Mouse (Mus musculus) megakaryocyte, embryonic 14.5 days (primary cell): ENCODE results near the gene Ahnak.

Experiments used
- FLI1 ChIP-seq: IDR thresholded peaks from 2 replicates; pipeline ENCODE4 v1.6.1; 2012; ENCODE audit warnings: low read length, inconsistent platforms, mixed read lengths
- GATA1 ChIP-seq: IDR thresholded peaks from 3 replicates; pipeline ENCODE4 v1.6.1; 2012; ENCODE audit warnings: mixed read lengths, low read length, inconsistent platforms, borderline replicate concordance

DNA sequence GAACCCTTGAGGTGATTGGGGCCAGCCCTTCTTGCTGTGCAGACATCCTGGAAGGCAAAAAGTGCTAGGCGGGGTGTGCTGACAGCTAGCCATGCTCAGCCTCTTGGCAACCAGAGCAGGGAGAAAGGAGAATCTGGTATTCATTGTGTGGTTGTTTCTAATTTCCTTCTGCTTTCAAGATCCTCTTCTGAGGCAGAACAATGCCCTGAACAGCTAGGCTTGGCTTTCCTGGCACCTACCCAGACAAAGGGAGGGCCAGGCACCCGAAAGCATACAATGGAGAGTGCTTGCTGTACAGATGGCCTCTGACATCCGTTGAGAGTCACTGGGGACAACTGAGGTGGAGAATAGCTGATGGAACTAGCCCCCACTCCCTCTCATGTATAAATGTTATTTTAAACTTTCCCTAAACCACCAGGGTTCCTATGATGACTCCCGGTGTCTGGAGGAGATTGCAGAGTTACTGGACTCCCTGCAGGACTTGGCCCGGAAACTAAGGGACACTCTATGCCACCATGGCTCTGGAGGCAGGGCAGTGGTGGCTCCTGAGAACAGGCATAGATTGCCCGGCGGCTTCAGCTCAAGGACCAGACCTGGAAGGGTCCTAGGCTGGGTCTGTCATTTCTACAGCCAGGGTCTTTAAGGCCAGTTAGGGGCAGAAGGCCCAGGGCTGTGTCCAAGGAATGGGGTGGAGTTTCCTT lies 82.5 kb downstream of the Ahnak start:
- TF ChIP-seq GATA1, result no peak
- TF ChIP-seq FLI1, result no peak
